Mouse (Mus musculus): ENCODE data around the gene Fmnl1.
A peak's percentile ranks its signal among the peaks of the same experiment; 100 is the strongest.

Fmnl1 gene

DNA sequence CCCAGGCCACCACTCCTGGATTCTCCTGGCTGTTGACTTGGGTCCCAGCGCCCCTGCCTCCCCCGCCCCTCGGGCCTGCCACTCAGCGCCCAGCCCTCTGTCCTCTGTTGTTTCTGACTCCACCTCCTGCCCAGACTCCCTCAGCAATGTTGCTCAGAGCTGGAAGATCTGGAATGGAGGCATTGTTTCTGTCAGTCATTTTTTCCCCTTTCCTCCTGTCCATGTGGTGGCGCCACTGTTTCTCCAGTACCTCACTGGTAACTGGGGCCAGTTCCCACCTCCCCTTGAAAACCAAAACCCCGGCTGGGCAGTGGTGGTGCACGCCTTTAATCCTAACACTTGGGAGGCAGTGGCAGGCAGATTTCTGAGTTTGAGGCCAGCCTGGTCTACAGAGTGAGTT, 9.5 kb upstream of the Fmnl1 start:
- no peak for DNase-seq (ENCODE audit: low spot score)

DNA sequence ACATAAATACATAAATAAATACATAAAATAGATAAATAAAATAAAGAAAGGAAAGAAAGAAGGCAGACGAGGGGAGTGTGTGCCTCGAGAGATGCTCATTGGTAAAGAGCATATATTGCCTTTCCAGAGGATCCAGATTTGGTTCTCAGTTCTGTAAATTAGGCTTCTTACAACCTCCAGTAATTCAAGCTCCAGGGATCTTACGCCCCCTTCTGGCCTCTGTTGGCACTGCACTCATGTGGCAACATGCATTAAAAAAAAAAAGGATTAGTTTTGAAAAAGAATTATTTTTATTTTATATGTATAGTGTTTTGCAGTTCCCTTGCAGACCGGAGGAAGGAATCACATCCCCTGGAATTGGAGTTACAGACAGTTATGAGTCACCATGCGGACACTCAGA, 8.8 kb upstream of the Fmnl1 start:
- no peak for DNase-seq (ENCODE audit: low spot score)

DNA sequence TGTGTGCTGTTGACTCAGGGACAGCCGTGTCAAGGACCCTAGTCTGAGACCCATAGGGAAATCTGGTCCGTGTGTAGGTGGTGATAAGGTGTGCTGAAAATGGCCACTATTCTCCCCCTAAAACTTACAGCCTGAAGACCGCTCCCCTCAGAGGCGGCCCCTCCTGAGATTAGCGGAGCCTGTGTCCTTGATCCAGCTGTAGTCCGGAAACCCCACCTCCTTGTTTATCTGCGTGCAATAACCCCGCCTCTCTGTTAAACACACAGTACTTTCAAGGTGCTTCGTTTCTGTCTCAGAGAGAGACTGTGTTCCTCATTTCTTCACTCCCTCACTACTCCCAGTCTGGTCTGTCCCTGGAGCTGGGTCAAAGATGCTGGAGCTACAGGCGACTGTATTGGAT, 6.5 kb upstream of the Fmnl1 start:
- no peak for DNase-seq (ENCODE audit: low spot score)

DNA sequence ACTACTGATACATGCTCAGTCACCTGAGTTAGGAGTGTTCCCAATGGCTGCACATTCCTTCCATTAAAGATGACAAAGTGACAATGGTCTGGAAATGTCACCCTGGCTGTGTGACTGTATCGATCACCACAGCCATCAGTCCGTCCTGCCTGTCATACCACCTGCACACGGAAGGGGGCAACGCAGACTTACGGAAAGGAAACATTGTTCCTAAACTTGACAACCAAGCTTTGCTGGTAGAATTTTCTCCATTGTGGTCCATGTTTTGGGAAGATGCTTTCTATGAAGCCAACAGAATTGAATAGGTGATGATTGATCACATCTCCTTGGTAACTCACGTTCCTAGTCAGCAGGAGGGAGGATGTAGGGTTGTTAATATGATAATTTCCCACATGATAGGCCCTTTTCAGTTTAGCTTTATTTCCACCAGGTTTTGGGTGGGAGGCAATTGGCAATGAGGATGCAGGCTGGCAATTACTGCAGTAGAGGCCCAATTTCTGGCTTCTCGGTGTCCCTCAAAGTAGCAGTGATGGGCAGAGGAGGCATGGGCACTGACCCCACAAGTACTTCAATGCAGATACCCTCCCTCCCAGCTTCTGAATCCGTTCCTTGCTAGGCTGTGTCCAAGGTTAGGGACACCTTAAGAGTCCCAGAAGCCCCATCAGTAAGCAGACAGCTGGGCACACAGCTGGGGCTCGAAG, 2.1 kb upstream of the Fmnl1 start:
- DNase-seq (ENCODE audit: low spot score) = peak; percentile 51

DNA sequence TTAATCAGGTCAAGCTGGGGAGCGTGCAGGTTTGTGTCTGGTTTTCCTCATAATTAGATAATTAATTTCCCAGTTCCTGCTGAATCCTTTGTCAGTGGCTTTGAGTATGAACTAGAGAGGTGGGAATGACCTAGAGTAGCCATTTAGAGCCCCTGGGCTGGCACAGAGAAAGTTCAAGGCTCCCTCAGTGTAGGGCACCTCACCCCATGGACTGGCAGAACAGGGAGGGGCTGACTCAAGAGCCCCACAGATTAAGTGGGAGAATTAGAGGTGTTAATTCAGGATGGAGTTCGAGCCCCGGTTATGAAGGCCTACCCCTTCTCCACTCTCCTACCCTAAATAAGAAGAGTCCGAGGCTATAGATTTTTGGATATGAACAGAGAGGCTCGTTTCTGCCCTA, 1.2 kb upstream of the Fmnl1 start:
- no peak for DNase-seq (ENCODE audit: low spot score)

DNA sequence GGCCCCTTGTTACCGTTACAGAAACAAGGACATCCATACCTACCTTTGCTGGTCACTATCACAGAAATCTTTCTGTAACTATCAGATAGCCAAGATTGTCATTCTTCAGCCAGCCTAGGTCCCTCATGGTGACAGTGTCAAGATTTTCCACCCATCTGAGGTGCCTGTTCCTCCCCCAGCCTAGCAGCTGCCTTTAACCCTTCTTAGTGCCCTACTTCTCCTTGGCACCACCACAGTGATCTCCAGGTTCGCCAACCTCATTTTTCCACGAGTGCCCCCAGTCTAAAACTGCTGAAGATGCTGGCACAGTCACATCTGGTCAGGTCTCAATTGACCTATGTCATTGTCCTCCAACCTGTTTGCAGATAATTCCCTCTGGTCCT, 805 bp upstream of the Fmnl1 start:
- DNase-seq (ENCODE audit: low spot score) = no peak

DNA sequence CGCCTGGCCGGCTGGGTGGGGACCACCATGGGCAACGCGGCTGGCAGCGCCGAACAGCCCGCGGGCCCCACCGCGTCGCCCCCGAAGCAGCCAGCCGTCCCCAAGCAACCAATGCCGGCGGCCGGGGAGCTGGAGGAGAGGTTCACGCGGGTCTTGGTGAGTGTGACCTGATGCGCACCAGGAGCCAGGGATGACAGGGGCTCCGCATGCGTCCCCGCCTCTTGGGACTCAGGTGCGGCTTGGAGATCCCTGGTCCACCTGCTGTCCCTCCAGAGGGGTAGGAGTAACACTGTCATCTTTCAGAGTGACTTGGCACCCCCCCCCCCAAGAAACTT, 346 bp downstream of the Fmnl1 start:
- DNase-seq (ENCODE audit: low spot score) = no peak

DNA sequence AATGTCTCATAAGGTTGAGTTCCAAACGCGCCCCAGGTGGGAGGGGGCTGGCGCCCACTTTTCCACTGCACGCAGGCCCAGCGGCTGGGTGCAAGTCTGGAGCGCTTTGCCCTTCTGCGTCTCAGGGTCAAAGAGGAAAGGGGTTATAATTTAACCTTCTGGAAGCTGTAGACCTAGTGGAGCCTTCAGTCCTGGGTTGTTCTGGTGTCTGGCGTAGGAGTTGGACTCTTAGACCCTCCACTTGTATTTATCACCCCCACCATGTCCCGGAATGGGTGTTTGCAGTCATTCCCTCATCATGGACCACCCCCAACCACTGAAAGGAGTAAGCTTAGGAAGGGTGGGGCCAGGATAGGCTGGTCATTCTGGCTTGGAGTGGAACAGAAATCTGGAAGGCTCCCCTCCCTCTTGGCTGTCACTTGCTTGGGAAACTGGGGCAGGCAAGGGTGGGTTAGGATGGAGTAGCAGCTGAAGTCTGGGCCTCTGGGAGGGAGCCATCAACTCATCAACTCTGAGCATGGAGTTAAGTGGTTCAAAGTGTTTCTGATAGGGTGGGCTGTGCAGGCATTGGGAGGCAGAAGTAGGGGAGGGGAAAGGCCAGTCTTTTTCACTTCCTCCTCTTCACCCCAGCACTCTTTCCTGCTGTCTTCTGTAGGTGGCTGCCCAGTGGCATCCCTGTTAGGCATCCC, 940 bp downstream of the Fmnl1 start:
- DNase-seq (ENCODE audit: low spot score) = no peak

DNA sequence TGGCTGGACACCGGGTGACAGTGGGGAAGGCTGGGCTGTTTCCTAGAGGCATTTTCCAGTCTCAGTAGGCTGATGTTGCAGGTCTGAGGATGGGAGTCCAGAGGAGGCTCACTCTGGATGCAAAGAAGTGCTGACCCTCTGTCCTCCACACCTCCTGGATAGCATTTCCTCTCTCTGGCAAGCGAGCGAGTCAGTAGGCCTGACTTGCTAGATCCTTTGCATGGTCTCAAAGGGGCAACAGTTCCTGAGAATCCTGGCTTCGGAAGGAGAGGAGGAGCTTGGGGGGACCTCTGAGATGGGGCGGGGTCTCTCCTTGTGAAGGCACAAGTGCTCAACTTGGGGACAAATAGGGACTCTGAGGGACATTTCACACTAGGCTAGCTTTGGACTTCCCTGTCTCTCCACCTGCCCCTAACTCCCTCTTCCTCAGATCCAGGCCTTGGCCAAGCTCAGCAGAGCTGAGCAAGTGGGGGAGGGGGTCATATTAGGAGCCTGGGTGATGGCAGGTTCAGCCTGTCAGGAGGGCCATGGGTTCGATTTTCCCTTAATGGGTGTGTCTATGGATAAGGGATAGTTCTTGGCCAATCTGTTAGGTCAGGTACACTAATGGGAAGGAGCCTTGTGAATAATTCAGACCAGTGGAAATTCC, 1.6 kb downstream of the Fmnl1 start:
- DNase-seq (ENCODE audit: low spot score) = no peak

DNA sequence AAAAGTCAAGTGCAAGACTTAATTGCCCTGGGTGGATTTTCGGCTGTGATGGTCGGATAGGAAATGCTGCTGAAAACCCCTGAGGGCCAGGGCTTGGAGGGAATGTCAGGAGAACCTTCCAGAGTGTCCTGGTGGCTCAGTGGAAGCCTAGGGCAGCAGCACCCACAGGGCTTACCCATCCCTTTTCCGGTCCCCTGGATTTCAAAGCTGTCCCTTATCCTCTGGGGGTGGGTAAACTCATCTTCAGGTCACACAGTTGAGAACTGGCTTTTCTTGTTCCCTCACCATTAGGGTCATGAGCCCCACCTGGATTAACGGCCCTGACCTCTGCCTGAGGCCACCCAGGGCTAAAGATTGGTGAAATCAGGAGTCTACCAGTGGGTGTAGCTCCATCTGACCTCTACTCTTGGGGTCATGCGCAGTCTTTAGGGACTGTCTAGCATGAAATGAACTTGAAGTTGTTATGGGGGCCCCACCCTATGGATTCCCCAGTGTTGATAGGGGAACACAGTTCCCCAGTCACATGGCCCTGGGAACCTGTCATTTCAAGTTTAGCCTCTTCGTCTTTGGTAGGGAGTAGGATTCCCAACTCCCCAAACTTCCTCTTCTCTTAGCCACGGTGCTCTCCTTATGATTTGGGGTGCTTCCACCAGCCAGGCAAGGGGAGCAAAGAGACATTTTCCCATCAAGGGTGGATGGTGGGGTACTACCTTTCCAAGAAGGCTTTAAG, 2.3 kb downstream of the Fmnl1 start:
- DNase-seq (ENCODE audit: low spot score) = no peak

DNA sequence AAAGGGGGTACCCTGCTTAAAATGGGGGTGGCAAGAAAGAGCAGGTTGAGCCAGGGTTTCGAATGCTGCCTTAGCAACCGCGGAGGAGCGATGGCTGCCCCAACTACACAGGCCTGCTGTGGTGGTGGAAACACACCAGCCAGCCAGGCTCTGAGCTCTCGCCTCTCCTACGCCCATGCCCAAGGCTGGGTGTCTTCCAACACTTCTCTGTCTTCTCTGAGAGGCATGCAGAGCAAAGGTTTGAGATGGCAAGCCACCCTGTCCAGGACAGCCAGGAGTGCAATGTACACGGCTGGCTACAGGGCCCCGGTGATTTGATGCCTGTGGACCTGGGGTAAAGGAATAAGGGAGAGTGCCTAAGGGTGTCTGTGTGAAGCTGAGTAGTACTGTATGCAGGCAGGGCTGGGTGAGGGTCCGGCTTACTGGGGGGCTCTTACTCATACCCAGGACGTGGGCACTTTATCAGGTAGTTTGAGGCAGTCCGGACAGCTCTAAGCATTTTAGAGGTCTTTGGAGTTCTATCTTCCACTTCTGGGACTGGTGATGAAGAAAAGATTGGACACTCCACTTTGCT, 3.0 kb downstream of the Fmnl1 start:
- no peak for DNase-seq (ENCODE audit: low spot score)

DNA sequence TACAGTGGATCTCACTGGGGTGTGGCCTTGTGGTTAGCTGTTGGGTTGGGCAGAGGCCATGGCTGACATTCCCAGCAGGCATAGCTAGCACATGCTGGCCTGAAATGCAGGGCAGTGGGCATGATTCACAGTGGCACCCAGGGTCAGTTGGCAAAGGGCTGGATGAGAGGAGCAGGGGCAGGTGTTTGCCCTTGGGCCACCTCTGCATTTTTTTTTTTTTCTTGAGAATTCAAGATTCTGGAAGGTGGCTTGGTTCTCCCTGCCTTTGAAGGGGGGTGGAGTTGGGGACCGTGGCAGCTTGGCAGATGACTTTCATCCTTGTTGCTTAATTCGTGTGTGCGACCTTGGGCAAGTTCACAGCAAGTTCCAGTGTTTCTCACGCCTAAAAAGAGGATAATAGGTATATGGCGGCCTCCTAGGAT, 3.5 kb downstream of the Fmnl1 start:
- no peak for DNase-seq (ENCODE audit: low spot score)

DNA sequence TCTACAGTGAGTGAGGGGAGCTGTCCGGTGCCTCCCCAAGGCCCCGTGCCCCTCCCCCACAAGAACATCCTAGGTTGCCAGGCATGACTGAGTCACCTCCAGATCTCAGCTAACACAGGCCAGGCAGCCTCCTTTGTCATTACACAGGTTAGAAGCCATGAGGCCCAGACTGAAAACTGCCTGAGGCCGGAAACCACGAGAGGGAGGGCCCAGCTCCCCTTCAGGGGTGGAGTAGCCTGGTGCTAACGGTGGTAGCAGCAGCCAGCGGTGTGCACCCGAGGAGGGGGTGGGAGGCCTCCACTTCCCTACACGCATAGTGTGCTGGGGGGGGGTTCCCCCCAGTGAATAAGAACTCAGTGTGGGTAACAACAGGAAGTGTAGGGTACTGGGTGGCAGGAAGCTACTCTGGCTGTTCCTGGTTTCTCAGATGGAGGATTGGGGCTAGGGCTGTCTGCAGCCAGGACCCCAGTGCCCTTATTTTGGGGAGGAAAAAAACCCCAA, 4.0 kb downstream of the Fmnl1 start:
- DNase-seq (ENCODE audit: low spot score) = no peak

DNA sequence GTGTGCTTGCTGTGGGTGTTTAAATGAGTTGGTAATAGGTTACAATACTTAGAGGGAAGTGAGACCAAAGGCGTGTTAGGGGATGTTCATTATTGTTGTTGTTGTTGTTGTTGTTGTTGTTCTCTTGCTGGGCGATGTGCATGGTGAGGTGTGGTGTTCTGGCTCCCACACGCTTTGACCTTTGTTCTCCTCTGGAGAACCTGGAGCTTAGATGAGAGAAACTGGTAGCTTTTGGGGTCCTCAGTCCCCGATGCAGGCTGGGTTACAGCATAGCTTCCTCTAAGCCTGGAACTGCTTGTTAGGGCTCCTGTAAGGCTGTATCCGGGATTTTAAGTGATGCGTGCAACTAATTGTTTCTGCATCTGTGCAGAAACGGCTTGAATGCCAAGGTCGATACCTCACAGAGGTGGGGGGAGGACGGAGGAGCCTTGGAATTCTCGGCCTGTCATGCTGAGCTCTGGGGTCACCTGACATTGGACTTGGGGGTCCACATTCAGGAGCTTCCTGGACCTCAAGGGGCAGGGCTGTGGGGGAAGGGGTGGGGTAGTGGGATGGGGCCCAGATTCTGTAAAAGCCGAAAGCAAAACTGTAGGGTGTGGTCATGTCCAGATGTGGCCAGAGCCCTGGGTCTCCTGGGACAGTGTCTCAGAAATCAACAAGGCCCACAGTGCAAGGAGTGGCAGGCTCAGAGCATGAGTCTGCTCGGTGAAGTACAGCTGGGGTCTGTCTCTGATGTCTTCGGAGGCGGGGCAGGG, 5.0 kb downstream of the Fmnl1 start:
- no peak for DNase-seq (ENCODE audit: low spot score)

DNA sequence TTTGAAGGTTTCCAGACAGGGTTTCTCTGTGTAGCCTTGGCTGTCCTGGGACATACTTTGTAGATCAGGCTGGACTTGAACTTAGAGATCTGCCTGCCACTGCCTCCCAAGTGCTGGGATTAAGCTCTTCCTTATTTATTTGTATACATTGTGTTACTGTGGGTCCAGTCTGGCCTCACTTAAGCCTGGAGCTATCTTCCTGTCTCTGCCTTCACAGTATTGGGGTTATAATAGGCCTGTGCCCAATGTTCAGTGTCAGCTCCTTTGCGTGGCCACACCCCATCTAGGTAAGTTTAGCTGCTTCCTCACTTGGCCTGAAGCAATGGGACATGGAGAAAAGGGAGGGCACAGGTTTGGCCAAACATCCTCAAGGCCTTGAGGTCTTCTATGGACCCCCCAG, 5.6 kb downstream of the Fmnl1 start:
- no peak for DNase-seq (ENCODE audit: low spot score)

DNA sequence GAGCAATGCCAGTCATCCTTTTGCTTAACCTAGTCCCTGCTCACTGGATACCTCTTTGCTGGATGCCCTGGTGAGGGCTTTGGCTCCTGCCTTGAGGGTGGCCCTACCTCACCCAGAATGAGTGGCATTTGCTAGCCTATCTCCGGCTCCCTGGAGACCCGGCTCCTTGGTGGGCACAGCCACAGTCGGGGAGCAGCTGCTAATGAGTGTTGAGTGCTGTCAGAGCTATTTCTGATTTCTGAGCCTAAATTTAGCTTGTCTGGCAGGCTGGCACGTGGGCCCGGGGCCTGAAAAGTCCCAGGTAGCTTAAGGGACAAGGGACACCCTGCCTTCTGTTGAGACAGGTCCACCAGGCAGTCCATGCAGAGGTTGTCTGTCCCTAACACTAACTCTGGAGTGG, 6.3 kb downstream of the Fmnl1 start:
- DNase-seq (ENCODE audit: low spot score) = no peak

DNA sequence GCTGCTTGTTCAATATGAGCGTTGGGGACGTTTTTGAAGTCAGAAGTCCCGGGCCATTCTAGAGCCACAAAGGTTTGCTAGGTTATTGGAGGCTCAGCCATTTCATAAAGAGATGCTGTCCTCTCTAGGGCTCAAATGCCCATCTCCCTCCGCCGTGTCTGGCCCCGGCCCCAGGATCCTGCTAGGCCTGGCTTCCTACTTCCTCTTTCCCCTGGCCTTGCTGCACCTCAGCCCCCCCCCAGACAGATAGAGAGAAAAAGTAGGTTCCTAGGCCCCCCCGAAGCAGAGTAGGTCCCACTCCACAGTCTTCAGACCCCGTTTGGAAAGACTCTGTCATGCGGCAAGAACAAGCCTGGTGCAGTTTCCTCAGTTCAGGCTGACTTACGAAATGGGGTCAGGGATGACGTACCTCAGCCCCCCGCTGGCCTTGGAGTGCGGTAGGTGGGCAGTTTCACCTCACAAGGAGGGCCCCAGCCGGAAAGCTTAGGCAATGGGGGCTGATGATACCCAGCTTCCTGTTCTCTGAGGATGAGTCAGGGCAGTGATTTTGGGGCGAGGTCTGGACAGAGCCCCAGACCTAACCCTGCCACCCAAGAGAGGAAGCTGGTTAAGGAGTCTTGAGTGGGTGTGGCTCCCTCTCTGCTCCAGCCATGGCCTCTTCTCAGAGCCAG, 7.0 kb downstream of the Fmnl1 start:
- DNase-seq (ENCODE audit: low spot score) = no peak

DNA sequence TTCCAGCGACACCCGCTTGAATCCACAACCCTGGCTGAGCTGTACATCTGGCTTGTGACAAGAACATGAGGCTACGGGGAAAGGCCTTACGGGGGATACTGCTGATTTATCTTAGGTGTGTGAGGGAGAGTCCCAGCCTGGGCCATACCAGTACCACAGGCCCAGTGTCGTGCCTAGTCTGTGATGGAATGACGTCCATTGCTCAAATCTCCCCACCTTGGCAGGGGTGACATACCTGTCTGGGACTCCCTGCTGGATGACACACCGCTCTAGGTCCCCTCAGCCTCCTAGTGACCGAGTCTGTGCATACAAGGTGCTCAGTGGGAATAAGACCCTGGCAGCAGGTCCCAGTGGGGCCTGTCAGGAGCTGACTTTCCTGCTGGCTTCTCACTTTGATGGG, 7.8 kb downstream of the Fmnl1 start:
- no peak for DNase-seq (ENCODE audit: low spot score)

DNA sequence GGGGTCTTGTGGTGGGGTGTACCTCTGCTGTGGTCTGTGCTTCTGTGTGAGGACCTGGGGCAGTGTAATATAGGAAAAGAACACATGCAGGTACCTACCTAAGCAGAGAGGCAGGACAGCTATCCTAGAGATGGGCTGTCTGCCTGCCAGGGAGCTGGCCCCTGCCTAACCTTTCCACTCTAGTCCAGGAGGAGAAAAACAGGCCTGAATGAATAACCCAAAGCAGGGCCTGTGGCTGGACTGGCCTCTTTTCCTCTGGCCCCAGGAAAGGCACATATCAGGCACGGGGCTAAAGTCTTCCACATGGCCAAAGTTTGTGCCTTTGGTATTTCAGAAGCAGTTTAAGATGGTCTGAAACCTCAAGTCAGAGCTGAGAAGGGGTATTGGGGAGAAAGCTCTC, 9.5 kb downstream of the Fmnl1 start:
- DNase-seq (ENCODE audit: low spot score) = no peak

DNA sequence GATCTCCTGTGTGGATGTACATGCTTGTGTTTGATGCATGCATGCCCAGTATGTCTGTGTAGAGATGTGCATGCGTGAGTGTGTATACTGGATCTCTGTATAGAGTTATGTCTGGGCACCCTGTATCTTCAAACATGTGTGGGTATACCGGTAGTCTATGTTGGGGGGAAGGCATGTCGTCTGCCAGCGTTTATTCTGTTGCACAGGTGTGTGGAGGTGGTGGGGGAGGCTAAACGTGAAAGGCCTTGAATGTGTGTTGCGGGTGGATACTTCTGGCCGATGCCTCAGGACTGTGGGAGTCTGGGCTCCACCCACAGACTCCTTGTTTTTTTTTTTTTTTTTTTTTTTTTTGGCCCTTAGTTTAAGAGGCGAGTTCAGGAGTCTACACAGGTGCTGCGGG, 10.4 kb downstream of the Fmnl1 start:
- DNase-seq (ENCODE audit: low spot score) = no peak

DNA sequence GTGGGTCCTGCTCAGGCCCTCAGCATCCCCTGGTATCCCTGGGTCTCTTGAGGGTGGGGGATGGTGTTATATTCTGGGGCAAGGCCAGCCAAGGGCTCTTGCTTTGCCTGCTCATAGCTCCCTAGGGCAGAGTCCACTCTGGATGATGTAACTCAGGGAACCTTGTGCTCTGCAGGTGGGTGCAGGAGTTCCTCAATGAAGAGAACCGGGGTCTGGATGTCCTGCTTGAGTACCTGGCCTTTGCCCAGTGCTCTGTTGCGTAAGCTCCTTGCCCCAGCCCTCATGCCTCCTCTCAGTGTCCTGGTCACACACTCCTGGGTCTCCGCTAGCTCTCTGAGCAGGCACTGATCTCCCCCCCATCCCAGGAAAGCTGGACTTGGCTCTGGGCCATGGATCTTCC, 11.0 kb downstream of the Fmnl1 start:
- DNase-seq (ENCODE audit: low spot score) = no peak
